Mouse (Mus musculus) liver, embryonic 14.5 days (tissue): ENCODE data around the gene Clip2.

Experiments used
- CTCF ChIP-seq: IDR thresholded peaks from 2 replicates; pipeline ENCODE4 v1.5.1; 2016; ENCODE audit warnings: antibody characterized with exemption, low read depth, control low read depth
- EP300 ChIP-seq: IDR thresholded peaks from 2 replicates; pipeline ENCODE4 v1.6.1; 2016; ENCODE audit warnings: antibody characterized with exemption, low read depth

GRCm38 (mm10) chr5:134455914-134456423 is 96.3 kb downstream of the Clip2 start:
- TF ChIP-seq CTCF (no peak), EP300 (no peak)
